In the genomic region with DNA sequence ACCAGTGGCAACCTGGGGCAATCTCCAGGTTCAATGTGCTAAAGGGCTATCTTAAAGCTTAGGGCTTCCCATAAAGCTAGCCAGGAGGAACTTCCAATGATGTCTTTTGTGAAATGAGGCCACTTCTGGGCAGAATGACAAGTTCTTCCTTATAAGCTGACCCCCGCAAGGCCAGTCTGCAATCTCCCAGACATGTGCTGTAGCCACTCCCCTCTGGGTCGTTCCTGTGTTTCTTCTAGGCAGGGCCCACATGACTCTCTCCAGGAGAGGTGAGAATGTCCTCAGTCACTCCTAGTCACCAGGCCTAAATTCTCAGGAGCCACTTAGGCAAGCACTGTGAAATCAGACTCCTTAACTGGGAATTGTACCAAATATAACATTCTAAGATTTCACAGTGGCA, we compare ENCODE assay signal across 11 mouse cellular contexts. TPM values are rescaled to one million over a fixed set of nuclear protein-coding genes. Genes with fewer than 3 reads are reported as not detected.
DNase-seq lines count a peak whose midpoint lies in the region; ATAC-seq and TF ChIP-seq lines count a peak whose summit lies in the region.
"Had no signal": no experiment of that assay in that cellular context is flagged by ENCODE, and none has a peak within 500 bp of the region (broad histone marks: within the 10 kb centered on the region; RNA-seq: fewer than 3 reads in every experiment).

No protein-coding gene starts in this region.

- peak; percentile 66 for DNase-seq in adrenal gland, postnatal 14 days
- DNase-seq in adrenal gland, postnatal 25 days, result no peak
- peak; percentile 56 for DNase-seq in kidney, postnatal 0 days (ENCODE audit: low spot score)
- DNase-seq in kidney, adult 18-20 months, result no peak
- peak; percentile 36 for DNase-seq in lung, postnatal 14 days
- no peak for DNase-seq in spleen, adult 18-20 months
- DNase-seq in right cerebral cortex, postnatal 36 days (ENCODE audit: low spot score in 2 of 2), result no peak
- DNase-seq: B cell, adult 2 months; midbrain, embryonic 14.5 days had no signal

- WGBS in kidney, postnatal 0 days, result 21% methylated on average over 2 of the region's 2 CpGs

- no peak for TF ChIP-seq CTCF in kidney, postnatal 0 days (IDR thresholded peaks at IDR 0.05; ENCODE audit: low read depth)

- no peak overlapping the region for H3K4me3 ChIP-seq in kidney, postnatal 0 days (replicated peaks; ENCODE audit: low read depth, low read length)
- H3K4me3 ChIP-seq in brown adipose tissue, adult 24 weeks (ENCODE audit: insufficient read depth, low read depth, low read length), result no peak overlapping the region

- ATAC-seq in kidney, postnatal 0 days (replicated peaks; ENCODE audit: low FRiP score, low read depth), result no peak

- H3K4me1 ChIP-seq in kidney, postnatal 0 days (replicated peaks; ENCODE audit: insufficient read depth, low read length), result peaks cover 7% of the 10 kb centered on the region; the same call in 1 of the 2 replicates
- H3K4me1 ChIP-seq in brown adipose tissue, adult 24 weeks (ENCODE audit: control insufficient read depth, insufficient read depth, insufficient read length, low read length), result peaks cover 20% of the 10 kb centered on the region

- H3K36me3 ChIP-seq in kidney, postnatal 0 days (ENCODE audit: insufficient read depth, low read length), result peaks cover 55% of the 10 kb centered on the region

- H3K4me2 ChIP-seq in kidney, postnatal 0 days (ENCODE audit: low read length), result no peak overlapping the region

- peak overlapping the region; percentile 47 for H3K27ac ChIP-seq in kidney, postnatal 0 days
- peak overlapping the region; percentile 51 for H3K27ac ChIP-seq in brown adipose tissue, adult 24 weeks (replicated peaks; ENCODE audit: low read depth, low read length)
- H3K27ac ChIP-seq: liver, embryonic 14.5 days had no signal

- H3K27me3 ChIP-seq in kidney, postnatal 0 days (ENCODE audit: insufficient read depth, low read length), result no peaks in the 10 kb centered on the region

- H3K9ac ChIP-seq in kidney, postnatal 0 days (ENCODE audit: low read depth, low read length), result no peak overlapping the region
- H3K9ac ChIP-seq: liver, embryonic 14.5 days had no signal

- H3K9me3 ChIP-seq in kidney, postnatal 0 days (replicated peaks; ENCODE audit: low read length), result no peaks in the 10 kb centered on the region

RNA-seq across cellular contexts. Expression of gene Il34, which starts 4.1 kb away (rescaled TPM):
- 7.5 and 9.5 TPM in 2 replicates for total RNA-seq in adrenal gland, postnatal 14 days (2021)
- total RNA-seq in adrenal gland, postnatal 25 days (2021), result 21.6 and 38.6 TPM in 2 replicates
- 5.2 and 7.5 TPM in 2 replicates for polyA plus RNA-seq in kidney, postnatal 0 days (2015; fragmentation: Nextera tagmentation; extraction: Ambion mirVana)
- 3.6 and 6.1 TPM in 2 replicates for polyA plus RNA-seq in brown adipose tissue, adult 24 weeks (2012; ENCODE audit: insufficient read depth, insufficient read length, missing spikeins)
- polyA plus RNA-seq: liver, embryonic 14.5 days had no signal

RNA-seq across cellular contexts. Expression of gene Cog4, which starts 36.6 kb away (rescaled TPM):
- 74.1 and 87.0 TPM in 2 replicates for total RNA-seq in adrenal gland, postnatal 14 days (2021)
- total RNA-seq in adrenal gland, postnatal 25 days (2021), result 75.8 and 100 TPM in 2 replicates
- 47.2 and 57.3 TPM in 2 replicates for polyA plus RNA-seq in kidney, postnatal 0 days (2015; fragmentation: Nextera tagmentation; extraction: Ambion mirVana)
- polyA plus RNA-seq in brown adipose tissue, adult 24 weeks (2012; ENCODE audit: insufficient read depth, insufficient read length, missing spikeins), result 52.6 and 53.8 TPM in 2 replicates

RNA-seq across cellular contexts. Expression of gene Sf3b3, which starts 36.8 kb away (rescaled TPM):
- 68.2 and 79.1 TPM in 2 replicates for total RNA-seq in adrenal gland, postnatal 14 days (2021)
- 81.6 and 86.5 TPM in 2 replicates for total RNA-seq in adrenal gland, postnatal 25 days (2021)
- 80.1 and 89.4 TPM in 2 replicates for polyA plus RNA-seq in kidney, postnatal 0 days (2015; fragmentation: Nextera tagmentation; extraction: Ambion mirVana)
- polyA plus RNA-seq in brown adipose tissue, adult 24 weeks (2012; ENCODE audit: insufficient read depth, insufficient read length, missing spikeins), result 8.6 and 13.7 TPM in 2 replicates

Comparison
In these comparisons a context has a peak if more than half of its experiments do, and no peak if none do; other contexts are left out.
1. DNase-seq: peak in adrenal gland, postnatal 14 days (single experiment), kidney, postnatal 0 days (single experiment) and lung, postnatal 14 days (single experiment); none in adrenal gland, postnatal 25 days (single experiment), kidney, adult 18-20 months (single experiment), spleen, adult 18-20 months (0 of 2) and right cerebral cortex, postnatal 36 days (0 of 2).